Mouse (Mus musculus): Measurements from ENCODE around the gene Gnb1.

The Gnb1 gene

GRCm38 (mm10) chr4:155485521-155485920, 5.6 kb upstream of the Gnb1 start:
- DNase-seq (ENCODE audit: low spot score in 2 of 2) = no peak

GRCm38 (mm10) chr4:155487746-155488145, 3.4 kb upstream of the Gnb1 start:
- DNase-seq (ENCODE audit: low spot score in 2 of 2) = no peak

- no peak for DNase-seq (ENCODE audit: low spot score in 2 of 2)
These were observed 2.7 kb upstream of the Gnb1 start for GRCm38 (mm10) chr4:155488232-155489025.

GRCm38 (mm10) chr4:155489101-155489970, 1.8 kb upstream of the Gnb1 start:
- DNase-seq (ENCODE audit: low spot score in 2 of 2) = no peak

GRCm38 (mm10) chr4:155490456-155490855, 705 bp upstream of the Gnb1 start:
- DNase-seq (ENCODE audit: low spot score in 2 of 2) = no peak

GRCm38 (mm10) chr4:155491529-155492130, 469 bp downstream of the Gnb1 start:
- DNase-seq (ENCODE audit: low spot score in 2 of 2) = no peak

- peak in 1 of 2 experiments; percentile 38 for DNase-seq (ENCODE audit: low spot score in 2 of 2)
These were observed 1.0 kb downstream of the Gnb1 start for GRCm38 (mm10) chr4:155492131-155492633.

GRCm38 (mm10) chr4:155494891-155495290, 3.7 kb downstream of the Gnb1 start:
- DNase-seq (ENCODE audit: low spot score in 2 of 2) = no peak

- no peak for DNase-seq (ENCODE audit: low spot score in 2 of 2)
These were observed 6.8 kb downstream of the Gnb1 start for GRCm38 (mm10) chr4:155497963-155498362.

- DNase-seq (ENCODE audit: low spot score in 2 of 2) = no peak
These were observed 10.0 kb downstream of the Gnb1 start for GRCm38 (mm10) chr4:155501126-155501525.

GRCm38 (mm10) chr4:155505067-155505466, 13.9 kb downstream of the Gnb1 start:
- DNase-seq (ENCODE audit: low spot score in 2 of 2) = no peak

GRCm38 (mm10) chr4:155505671-155506295, 14.6 kb downstream of the Gnb1 start:
- no peak for DNase-seq (ENCODE audit: low spot score in 2 of 2)

- DNase-seq (ENCODE audit: low spot score in 2 of 2) = no peak
These were observed 17.5 kb downstream of the Gnb1 start for GRCm38 (mm10) chr4:155508614-155509013.

- no peak for DNase-seq (ENCODE audit: low spot score in 2 of 2)
These were observed 19.8 kb downstream of the Gnb1 start for GRCm38 (mm10) chr4:155510981-155511380.

- no peak for DNase-seq (ENCODE audit: low spot score in 2 of 2)
These were observed 23.6 kb downstream of the Gnb1 start for GRCm38 (mm10) chr4:155514810-155515209.

GRCm38 (mm10) chr4:155517948-155518517, 26.9 kb downstream of the Gnb1 start:
- DNase-seq (ENCODE audit: low spot score in 2 of 2) = no peak

GRCm38 (mm10) chr4:155522327-155522726, 31.2 kb downstream of the Gnb1 start:
- DNase-seq (ENCODE audit: low spot score in 2 of 2) = no peak

GRCm38 (mm10) chr4:155525751-155526150, 34.6 kb downstream of the Gnb1 start:
- DNase-seq (ENCODE audit: low spot score in 2 of 2) = no peak

GRCm38 (mm10) chr4:155529294-155529693, 38.1 kb downstream of the Gnb1 start:
- DNase-seq (ENCODE audit: low spot score in 2 of 2) = no peak

- no peak for DNase-seq (ENCODE audit: low spot score in 2 of 2)
These were observed 58.8 kb downstream of the Gnb1 start for GRCm38 (mm10) chr4:155549993-155550392.

GRCm38 (mm10) chr4:155550446-155550845, 59.3 kb downstream of the Gnb1 start:
- no peak for DNase-seq (ENCODE audit: low spot score in 2 of 2)

All from frontal cortex, postnatal 14 days (tissue).